Mouse (Mus musculus) lung, postnatal 0 days (tissue): ENCODE results near the gene Gabrb1.

ENCODE experiments used
- CTCF ChIP-seq: IDR thresholded peaks from 2 replicates; pipeline ENCODE4 v1.5.1; 2016; ENCODE audit warnings: antibody characterized with exemption, mild to moderate bottlenecking
- EP300 ChIP-seq: IDR thresholded peaks from 2 replicates; pipeline ENCODE4 v1.6.1; 2016; ENCODE audit warnings: antibody characterized with exemption, mild to moderate bottlenecking, control low read depth

GRCm38 (mm10) chr5:71828996-71829395, 171.1 kb downstream of the Gabrb1 start:
- TF ChIP-seq CTCF (no peak), EP300 (no peak)
